Mouse (Mus musculus) ES-Bruce4 (cell line): Measurements from ENCODE around the gene Pla2g4f.

ENCODE experiments used
- CTCF ChIP-seq: IDR thresholded peaks from one replicate; pipeline ENCODE4 v1.8.1; 2011; ENCODE audit warnings: low read depth, low read length
- EP300 ChIP-seq: IDR thresholded peaks from 2 replicates; pipeline ENCODE4 v1.6.1; 2011; ENCODE audit warnings: low read depth, low read length; ENCODE audit not compliant: insufficient read depth
- POLR2A ChIP-seq: IDR thresholded peaks from one replicate; pipeline ENCODE4 v1.8.1; 2011; ENCODE audit warnings: low read length; ENCODE audit not compliant: insufficient read depth

DNA sequence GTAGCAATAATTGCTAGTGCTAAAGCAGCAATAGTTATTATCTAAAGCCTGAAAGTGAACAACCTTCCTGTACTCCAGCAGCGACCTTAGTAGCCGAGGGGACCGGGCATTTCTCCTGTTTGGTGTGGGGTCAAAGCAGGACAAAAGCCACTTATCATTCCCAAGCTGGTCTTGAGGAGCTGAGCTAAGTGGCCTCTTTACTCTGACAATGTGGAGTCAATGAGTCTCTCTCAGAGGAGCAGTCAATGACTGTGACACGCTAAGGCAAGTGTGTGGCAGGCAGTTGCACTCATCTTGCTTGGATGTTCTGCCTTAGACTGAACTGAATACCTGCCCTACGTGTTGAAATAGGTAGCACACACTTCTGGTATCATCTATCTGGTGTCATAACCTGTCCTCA, 37.4 kb upstream of the Pla2g4f start:
- TF ChIP-seq CTCF (no peak), EP300 (no peak), POLR2A (no peak)
